ENCODE assay signal across 8 mouse cellular contexts in the genomic region with DNA sequence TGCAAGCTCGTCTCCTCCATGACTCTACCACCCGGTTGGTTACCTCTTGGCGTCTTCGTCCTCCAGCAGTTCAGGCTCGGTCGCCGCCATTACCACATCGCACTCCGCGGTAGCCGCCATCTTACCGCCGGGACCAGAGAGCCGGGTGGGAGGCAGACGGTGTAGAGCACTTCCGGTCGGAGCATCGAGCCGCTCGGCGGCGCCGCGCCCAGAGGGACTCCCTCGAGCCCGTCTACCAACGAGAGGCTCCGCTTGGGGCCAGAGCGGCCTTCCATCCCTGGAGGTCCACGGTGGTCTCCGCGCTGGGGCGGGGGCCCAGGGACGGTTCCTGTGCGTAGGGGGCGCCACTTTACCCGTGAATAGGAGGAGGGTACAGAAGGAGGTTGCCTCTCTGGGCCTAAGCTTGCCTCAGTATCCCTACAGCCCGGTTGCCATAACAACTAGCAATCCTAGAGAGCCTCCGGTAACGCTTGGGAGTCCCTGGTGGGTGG. TPM values are rescaled to one million over a fixed set of nuclear protein-coding genes. Genes with fewer than 3 reads are reported as not detected.
DNase-seq lines count a peak whose midpoint lies in the region; ATAC-seq lines count a peak whose summit lies in the region.

No protein-coding gene starts in this region.

- intact Hi-C loops in gastrocnemius, postnatal 14 days (cut with DNase I; ENCODE audit: low total_unique reads), result no loop called here
- intact Hi-C loops in left cerebral cortex, postnatal 14 days (cut with DNase I), result loop anchor here (5.0 kb wide), 1 partner anchor 42 kb away; no protein-coding TSS in a partner anchor

- peak; percentile 90 for DNase-seq in adipocyte (ENCODE audit: low spot score)
- peak; percentile 98 for DNase-seq in embryo, embryonic 10 days (ENCODE audit: low spot score)
- DNase-seq in gastrocnemius, postnatal 14 days, result peak; percentile 96
- peak; percentile 99 for DNase-seq in intestine, embryonic 14.5 days (ENCODE audit: low spot score)
- peak; percentile 97 for DNase-seq in left cerebral cortex, postnatal 14 days (ENCODE audit: low spot score in 2 of 2)
- peak; percentile 98 for DNase-seq in mesoderm, embryonic 11.5 days (ENCODE audit: low read depth, low spot score)
- DNase-seq in right cerebral cortex, postnatal 36 days (ENCODE audit: low spot score in 2 of 2), result peak; percentile 95 to 96
- DNase-seq in yolk sac, embryonic 10.5 days (ENCODE audit: low spot score), result peak; percentile 96

- peak overlapping the region; percentile 94 for H3K27ac ChIP-seq in intestine, embryonic 14.5 days (ENCODE audit: low read depth)

- H3K4me2 ChIP-seq in intestine, embryonic 14.5 days (ENCODE audit: low read length), result peak overlapping the region; percentile 66

- H3K9me3 ChIP-seq in intestine, embryonic 14.5 days (ENCODE audit: control insufficient read depth, low read length), result no peaks in the 10 kb centered on the region

- under 1% methylated on average over 40 of the region's 40 CpGs for WGBS in intestine, embryonic 14.5 days

- peaks cover 20% of the 10 kb centered on the region for H3K4me1 ChIP-seq in intestine, embryonic 14.5 days (replicated peaks; ENCODE audit: control insufficient read depth, insufficient read depth, low read length)

- H3K27me3 ChIP-seq in intestine, embryonic 14.5 days (replicated peaks; ENCODE audit: control insufficient read depth, insufficient read depth, low read length), result no peaks in the 10 kb centered on the region

- peak; percentile 94 for ATAC-seq in intestine, embryonic 14.5 days (replicated peaks; ENCODE audit: low FRiP score, low TSS enrichment, low read depth)

- H3K9ac ChIP-seq in intestine, embryonic 14.5 days (ENCODE audit: low read length), result peak overlapping the region; percentile 96

- H3K4me3 ChIP-seq in intestine, embryonic 14.5 days (ENCODE audit: low read depth, low read length), result peak overlapping the region; percentile 99

- peaks cover 7% of the 10 kb centered on the region; the same call in 1 of the 2 replicates for H3K36me3 ChIP-seq in intestine, embryonic 14.5 days (ENCODE audit: control insufficient read depth, insufficient read depth, low read length)

RNA-seq across cellular contexts. Expression of a gene that starts 0.4 kb away (rescaled TPM):
- total RNA-seq in gastrocnemius, postnatal 14 days (2021), result 100 to 1,000 TPM; 143 to 179 TPM
- polyA plus RNA-seq in intestine, embryonic 14.5 days (2014; fragmentation: Nextera tagmentation; extraction: Ambion mirVana), result 61.7 and 70.5 TPM in 2 replicates
- total RNA-seq in left cerebral cortex, postnatal 14 days (2021), result 100 to 1,000 TPM; 239 to 244 TPM

RNA-seq across cellular contexts. Expression of a gene that starts 0.5 kb away (rescaled TPM):
- 10 to 100 TPM; 21.2 to 23.4 TPM for total RNA-seq in gastrocnemius, postnatal 14 days (2021)
- polyA plus RNA-seq in intestine, embryonic 14.5 days (2014; fragmentation: Nextera tagmentation; extraction: Ambion mirVana), result 71.9 and 72.1 TPM in 2 replicates
- total RNA-seq in left cerebral cortex, postnatal 14 days (2021), result 10 to 100 TPM; 23.9 to 25.4 TPM

RNA-seq across cellular contexts. Expression of a gene that starts 44.8 kb away (rescaled TPM):
- total RNA-seq in gastrocnemius, postnatal 14 days (2021), result 10 to 100 TPM; 10.7 to 32.2 TPM
- 34.7 and 39.2 TPM in 2 replicates for polyA plus RNA-seq in intestine, embryonic 14.5 days (2014; fragmentation: Nextera tagmentation; extraction: Ambion mirVana)
- 100 to 1,000 TPM; 158 to 245 TPM for total RNA-seq in left cerebral cortex, postnatal 14 days (2021)

Comparison
In these comparisons a context has a peak if more than half of its experiments do, and no peak if none do; other contexts are left out.
1. Peak in every context shown above with its lines: DNase-seq, ATAC-seq, H3K4me3 ChIP-seq and H3K27ac ChIP-seq.
2. RNA of a gene that starts 44.8 kb away (total RNA-seq): 158 to 245 TPM in left cerebral cortex, postnatal 14 days; 10.7 to 32.2 TPM in gastrocnemius, postnatal 14 days; every median in the first group is over 4 times any median in the second.